Mouse (Mus musculus) layer of hippocampus, adult 11-12 months (tissue): ENCODE results near the gene Ptpn6.
A peak's percentile ranks its signal among the peaks of the same experiment; 100 is the strongest.

Experiments
- DNase-seq: peaks from one replicate; pipeline ENCODE4 v3.0.0; 2022; ENCODE audit warnings: low spot score

Gene Ptpn6

GRCm38 (mm10) chr6:124738511-124739023, at the start of gene Ptpn6:
Gene Ptpn6 (minus strand): TSS chr6:124738714.
- DNase-seq = peak; percentile 43

- no peak for DNase-seq
These were observed 49.2 kb upstream of the Ptpn6 start for GRCm38 (mm10) chr6:124787722-124788121.

GRCm38 (mm10) chr6:124786756-124787420, 48.4 kb upstream of the Ptpn6 start:
- no peak for DNase-seq

GRCm38 (mm10) chr6:124782436-124782835, 43.9 kb upstream of the Ptpn6 start:
- no peak for DNase-seq

- DNase-seq = no peak
These were observed 42.4 kb upstream of the Ptpn6 start for GRCm38 (mm10) chr6:124780917-124781316.

- DNase-seq = no peak
These were observed 41.5 kb upstream of the Ptpn6 start for GRCm38 (mm10) chr6:124779984-124780416.

- no peak for DNase-seq
These were observed 40.9 kb upstream of the Ptpn6 start, which contains the start of gene Lrrc23 for GRCm38 (mm10) chr6:124779222-124779983. Gene Lrrc23 (minus strand): TSS chr6:124779727.

- no peak for DNase-seq
These were observed 32.0 kb upstream of the Ptpn6 start for GRCm38 (mm10) chr6:124770511-124770910.

- DNase-seq = no peak
These were observed 31.5 kb upstream of the Ptpn6 start for GRCm38 (mm10) chr6:124770013-124770412.

GRCm38 (mm10) chr6:124769101-124769765, 30.7 kb upstream of the Ptpn6 start, which contains the start of gene Eno2:
Gene Eno2 (minus strand): TSS chr6:124769673.
- peak; percentile 80 for DNase-seq

GRCm38 (mm10) chr6:124768704-124769044, 30.2 kb upstream of the Ptpn6 start:
- DNase-seq = no peak

- no peak for DNase-seq
These were observed 29.6 kb upstream of the Ptpn6 start for GRCm38 (mm10) chr6:124767920-124768703.

GRCm38 (mm10) chr6:124767536-124767919, 29.0 kb upstream of the Ptpn6 start:
- DNase-seq = no peak

GRCm38 (mm10) chr6:124765951-124766350, 27.4 kb upstream of the Ptpn6 start:
- DNase-seq = no peak

- DNase-seq = peak; percentile 89
These were observed 20.7 kb upstream of the Ptpn6 start for GRCm38 (mm10) chr6:124759259-124759658.

GRCm38 (mm10) chr6:124758849-124759232, 20.3 kb upstream of the Ptpn6 start:
- no peak for DNase-seq

- DNase-seq = peak; percentile 69
These were observed 19.7 kb upstream of the Ptpn6 start for GRCm38 (mm10) chr6:124757909-124758848.

GRCm38 (mm10) chr6:124757351-124757880, 18.9 kb upstream of the Ptpn6 start:
- DNase-seq = no peak

- peak; percentile 75 for DNase-seq
These were observed 18.3 kb upstream of the Ptpn6 start for GRCm38 (mm10) chr6:124756652-124757350.
